Mouse (Mus musculus): ENCODE data around the gene Slc22a23. TPM values are rescaled to one million over a fixed set of nuclear protein-coding genes. Genes with fewer than 3 reads are reported as not detected.

Gene Slc22a23
- polyA plus RNA-seq, 1 experiment from 2014 or later = 6.0 TPM

DNA sequence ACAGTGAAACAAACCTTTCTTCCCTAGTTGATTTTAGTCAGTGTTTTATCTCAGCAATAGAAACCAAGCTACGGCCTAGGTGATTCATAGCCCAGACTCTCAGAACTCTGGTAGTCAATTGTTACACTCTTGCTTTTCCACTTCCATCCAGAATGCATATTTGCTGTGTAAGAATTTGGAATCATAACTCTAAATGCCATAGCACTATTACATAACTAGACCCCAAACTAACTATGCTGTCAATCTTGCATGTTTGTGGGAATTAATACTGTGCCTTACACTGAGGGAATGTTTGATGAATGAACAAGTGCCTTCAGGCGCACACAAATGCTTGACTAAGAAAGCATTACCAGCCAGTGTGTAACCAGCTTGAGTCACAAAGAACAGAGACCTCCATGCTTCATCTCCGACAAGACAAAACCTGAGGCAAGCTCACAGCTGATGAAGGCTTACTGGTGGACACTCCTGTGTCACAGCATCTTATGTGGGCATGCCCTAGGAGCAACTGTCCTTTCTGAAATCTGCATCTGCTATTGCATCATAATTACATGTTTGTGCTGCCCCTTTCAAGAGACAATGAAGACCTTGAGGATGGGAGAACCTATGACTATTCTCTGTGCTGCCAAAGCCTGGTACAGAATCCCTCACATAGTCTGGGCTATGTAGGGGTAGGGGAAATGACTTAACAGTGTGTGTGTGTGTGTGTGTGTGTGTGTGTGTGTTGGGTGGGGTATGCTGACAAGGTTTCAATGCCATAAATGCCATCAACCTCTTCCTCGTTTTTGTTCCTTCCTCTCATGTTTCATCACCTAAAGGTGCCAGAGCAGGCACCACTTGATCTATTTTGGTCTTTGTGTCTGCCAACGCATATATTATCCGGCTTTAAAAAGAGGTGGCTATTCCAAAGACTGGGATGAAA is 27.2 kb upstream of the Slc22a23 start:
- Histone ChIP-seq H3K9ac (ENCODE audit: low read depth, low read length) (no peak overlapping the region), H3K4me2 (ENCODE audit: low read depth, low read length) (no peak overlapping the region), H3K36me3 (ENCODE audit: control insufficient read depth, insufficient read depth, low read length) (no peaks in the 10 kb centered on the region), H3K4me1 (ENCODE audit: control insufficient read depth, insufficient read depth, low read length) (no peaks in the 10 kb centered on the region), H3K27me3 (replicated peaks; ENCODE audit: control insufficient read depth, insufficient read depth, low read length) (no peaks in the 10 kb centered on the region), H3K27ac (replicated peaks; ENCODE audit: low read depth, low read length) (no peak overlapping the region), H3K4me3 (ENCODE audit: low read depth, low read length) (no peak overlapping the region), H3K9me3 (ENCODE audit: control insufficient read depth, low read length) (no peaks in the 10 kb centered on the region)
- DNase-seq (ENCODE audit: low spot score) (no peak), ATAC-seq (ENCODE audit: low read depth) (no peak)
- WGBS = 86% methylated on average over 6 of the region's 6 CpGs

GRCm38 (mm10) chr13:34370281-34370825 is 25.4 kb upstream of the Slc22a23 start:
- no peak overlapping the region for H3K9ac ChIP-seq (ENCODE audit: low read depth, low read length)
- H3K27me3 ChIP-seq (replicated peaks; ENCODE audit: control insufficient read depth, insufficient read depth, low read length) = no peaks in the 10 kb centered on the region
- H3K9me3 ChIP-seq (ENCODE audit: control insufficient read depth, low read length) = no peaks in the 10 kb centered on the region
- no peak for ATAC-seq (ENCODE audit: low read depth)
- no peaks in the 10 kb centered on the region for H3K36me3 ChIP-seq (ENCODE audit: control insufficient read depth, insufficient read depth, low read length)
- no peak overlapping the region for H3K4me2 ChIP-seq (ENCODE audit: low read depth, low read length)
- no peak overlapping the region for H3K4me3 ChIP-seq (ENCODE audit: low read depth, low read length)
- H3K4me1 ChIP-seq (ENCODE audit: control insufficient read depth, insufficient read depth, low read length) = no peaks in the 10 kb centered on the region
- no peak for DNase-seq (ENCODE audit: low spot score)
- H3K27ac ChIP-seq (replicated peaks; ENCODE audit: low read depth, low read length) = no peak overlapping the region
- WGBS = 63% methylated on average over 4 of the region's 4 CpGs

DNA sequence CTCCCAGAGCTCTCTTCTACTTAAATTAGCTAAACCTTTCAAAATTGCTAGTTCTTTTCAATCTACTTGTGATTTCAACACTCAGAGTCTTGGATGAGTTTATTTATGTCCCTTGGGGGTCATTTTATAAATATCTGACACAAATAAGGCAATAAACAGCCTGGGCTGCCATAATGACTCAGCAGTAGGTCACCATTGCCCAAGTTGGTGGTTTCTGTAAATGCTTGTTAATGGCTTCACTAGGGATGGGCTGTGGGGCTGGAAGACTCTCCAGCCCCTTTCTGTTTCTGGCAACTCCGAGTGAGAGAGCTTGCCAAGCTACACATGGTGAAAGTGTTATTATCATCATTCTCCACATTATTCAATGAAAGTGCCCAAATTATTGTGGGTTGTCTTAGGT is 20.2 kb upstream of the Slc22a23 start:
- H3K4me1 ChIP-seq (ENCODE audit: control insufficient read depth, insufficient read depth, low read length) = 0 out of 2 replicates have a peak, but pooled peaks cover 5% of the 10 kb centered on the region
- no peaks in the 10 kb centered on the region for H3K9me3 ChIP-seq (ENCODE audit: control insufficient read depth, low read length)
- 71% methylated on average over 1 of the region's 1 CpGs for WGBS
- no peaks in the 10 kb centered on the region for H3K36me3 ChIP-seq (ENCODE audit: control insufficient read depth, insufficient read depth, low read length)
- H3K4me2 ChIP-seq (ENCODE audit: low read depth, low read length) = no peak overlapping the region
- H3K4me3 ChIP-seq (ENCODE audit: low read depth, low read length) = no peak overlapping the region
- ATAC-seq (ENCODE audit: low read depth) = no peak
- DNase-seq (ENCODE audit: low spot score) = no peak
- no peak overlapping the region for H3K27ac ChIP-seq (replicated peaks; ENCODE audit: low read depth, low read length)
- H3K9ac ChIP-seq (ENCODE audit: low read depth, low read length) = no peak overlapping the region
- H3K27me3 ChIP-seq (replicated peaks; ENCODE audit: control insufficient read depth, insufficient read depth, low read length) = no peaks in the 10 kb centered on the region

DNA sequence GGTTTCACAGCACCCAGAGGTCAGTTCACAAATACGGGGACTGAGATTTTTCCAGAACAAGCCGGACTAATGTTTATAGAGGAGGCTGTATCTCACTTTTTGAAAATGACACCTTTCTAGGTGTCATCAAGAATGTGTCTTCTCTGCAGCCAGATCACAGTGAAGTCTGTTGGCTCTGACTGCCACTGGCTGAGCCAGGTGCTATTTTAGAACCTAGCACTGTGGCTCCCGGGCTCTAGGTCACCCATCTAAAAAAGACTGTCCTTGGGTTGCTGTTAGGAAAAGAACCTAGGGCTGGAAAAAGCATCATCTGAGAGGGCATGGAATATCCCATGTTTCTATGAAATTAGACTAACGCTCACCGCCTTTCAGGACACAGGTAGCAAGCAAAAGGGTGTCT is 10.7 kb upstream of the Slc22a23 start:
- no peaks in the 10 kb centered on the region for H3K9me3 ChIP-seq (ENCODE audit: control insufficient read depth, low read length)
- no peak overlapping the region for H3K9ac ChIP-seq (ENCODE audit: low read depth, low read length)
- no peak for DNase-seq (ENCODE audit: low spot score)
- no peak for ATAC-seq (ENCODE audit: low read depth)
- no peaks in the 10 kb centered on the region for H3K4me1 ChIP-seq (ENCODE audit: control insufficient read depth, insufficient read depth, low read length)
- no peaks in the 10 kb centered on the region for H3K36me3 ChIP-seq (ENCODE audit: control insufficient read depth, insufficient read depth, low read length)
- H3K4me2 ChIP-seq (ENCODE audit: low read depth, low read length) = no peak overlapping the region
- no peaks in the 10 kb centered on the region for H3K27me3 ChIP-seq (replicated peaks; ENCODE audit: control insufficient read depth, insufficient read depth, low read length)
- no peak overlapping the region for H3K27ac ChIP-seq (replicated peaks; ENCODE audit: low read depth, low read length)
- 94% methylated on average over 5 of the region's 5 CpGs for WGBS
- no peak overlapping the region for H3K4me3 ChIP-seq (ENCODE audit: low read depth, low read length)

DNA sequence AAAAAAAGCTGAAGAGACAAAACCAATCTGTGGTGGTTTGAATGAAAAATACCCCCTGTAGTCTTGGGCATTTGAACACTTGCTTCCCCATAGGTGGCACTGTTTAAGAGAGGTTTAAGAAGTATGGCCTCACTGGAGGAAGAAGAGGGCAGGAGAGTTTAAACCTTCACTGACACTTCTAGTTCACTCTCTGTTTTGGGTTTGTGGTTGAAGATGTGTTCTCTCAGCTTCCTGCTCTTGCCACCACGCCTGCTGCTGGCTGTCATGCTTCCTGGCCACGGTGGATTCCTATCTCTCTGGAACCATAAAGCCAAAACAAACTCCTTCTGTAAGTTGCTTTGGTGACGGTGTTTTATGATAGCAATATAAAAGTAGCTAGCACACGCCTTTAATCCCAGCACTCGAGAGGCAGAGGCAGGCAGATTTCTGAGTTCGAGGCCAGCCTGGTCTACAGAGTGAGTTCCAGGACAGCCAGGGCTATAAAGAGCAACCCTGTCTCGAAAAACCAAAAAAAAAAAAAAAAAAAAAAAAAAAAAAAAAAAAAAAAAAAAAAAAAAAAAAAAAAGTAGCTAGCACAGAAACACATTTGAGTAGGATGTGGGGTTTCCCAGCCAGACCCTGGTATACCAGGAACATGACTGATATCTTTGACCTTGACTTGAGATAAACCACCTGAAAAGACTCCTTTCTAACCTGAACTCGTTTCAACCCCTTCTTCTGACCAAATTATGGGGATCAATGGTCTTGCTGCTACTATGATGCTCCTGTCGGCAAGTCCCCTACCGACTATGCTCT is 10.0 kb upstream of the Slc22a23 start:
- Histone ChIP-seq H3K4me3 (ENCODE audit: low read depth, low read length) (no peak overlapping the region), H3K4me2 (ENCODE audit: low read depth, low read length) (no peak overlapping the region), H3K27me3 (replicated peaks; ENCODE audit: control insufficient read depth, insufficient read depth, low read length) (no peaks in the 10 kb centered on the region), H3K4me1 (ENCODE audit: control insufficient read depth, insufficient read depth, low read length) (no peaks in the 10 kb centered on the region), H3K27ac (replicated peaks; ENCODE audit: low read depth, low read length) (no peak overlapping the region), H3K9me3 (ENCODE audit: control insufficient read depth, low read length) (no peaks in the 10 kb centered on the region), H3K9ac (ENCODE audit: low read depth, low read length) (no peak overlapping the region), H3K36me3 (ENCODE audit: control insufficient read depth, insufficient read depth, low read length) (no peaks in the 10 kb centered on the region)
- WGBS = 84% methylated on average over 10 of the region's 10 CpGs
- DNase-seq (ENCODE audit: low spot score) (no peak), ATAC-seq (ENCODE audit: low read depth) (no peak)

DNA sequence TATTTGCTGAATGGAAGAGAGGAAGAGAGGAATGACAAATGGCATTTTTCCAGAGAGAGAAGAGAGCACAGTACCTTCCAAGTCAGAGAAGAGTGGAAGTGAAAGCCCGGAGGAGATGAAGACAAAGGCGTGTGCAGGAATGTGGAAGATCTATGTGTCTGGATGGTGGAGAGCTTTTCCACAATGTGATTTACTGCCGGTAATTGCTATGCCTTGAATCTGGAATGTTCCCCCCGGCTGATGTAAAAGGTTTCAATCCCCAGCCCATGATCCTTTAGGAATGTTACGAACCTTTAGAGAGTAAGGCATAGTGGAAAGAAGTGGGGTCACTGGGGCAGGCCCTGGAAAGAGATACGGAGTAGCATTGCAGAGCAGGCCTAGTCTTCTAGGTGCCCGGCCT is 8.3 kb upstream of the Slc22a23 start:
- no peak overlapping the region for H3K4me2 ChIP-seq (ENCODE audit: low read depth, low read length)
- H3K27ac ChIP-seq (replicated peaks; ENCODE audit: low read depth, low read length) = no peak overlapping the region
- no peak overlapping the region for H3K9ac ChIP-seq (ENCODE audit: low read depth, low read length)
- no peak for ATAC-seq (ENCODE audit: low read depth)
- H3K4me3 ChIP-seq (ENCODE audit: low read depth, low read length) = no peak overlapping the region
- H3K9me3 ChIP-seq (ENCODE audit: control insufficient read depth, low read length) = no peaks in the 10 kb centered on the region
- no peaks in the 10 kb centered on the region for H3K36me3 ChIP-seq (ENCODE audit: control insufficient read depth, insufficient read depth, low read length)
- 76% methylated on average over 7 of the region's 7 CpGs for WGBS
- H3K27me3 ChIP-seq (replicated peaks; ENCODE audit: control insufficient read depth, insufficient read depth, low read length) = no peaks in the 10 kb centered on the region
- no peaks in the 10 kb centered on the region for H3K4me1 ChIP-seq (ENCODE audit: control insufficient read depth, insufficient read depth, low read length)
- DNase-seq (ENCODE audit: low spot score) = no peak

GRCm38 (mm10) chr13:34351437-34351836 is 6.5 kb upstream of the Slc22a23 start:
- Histone ChIP-seq H3K27ac (replicated peaks; ENCODE audit: low read depth, low read length) (no peak overlapping the region), H3K27me3 (replicated peaks; ENCODE audit: control insufficient read depth, insufficient read depth, low read length) (0 out of 2 replicates have a peak, but pooled peaks cover 2% of the 10 kb centered on the region), H3K4me1 (ENCODE audit: control insufficient read depth, insufficient read depth, low read length) (no peaks in the 10 kb centered on the region; the same call in 1 of the 2 replicates), H3K4me3 (ENCODE audit: low read depth, low read length) (no peak overlapping the region), H3K36me3 (ENCODE audit: control insufficient read depth, insufficient read depth, low read length) (no peaks in the 10 kb centered on the region), H3K9ac (ENCODE audit: low read depth, low read length) (no peak overlapping the region), H3K9me3 (ENCODE audit: control insufficient read depth, low read length) (no peaks in the 10 kb centered on the region), H3K4me2 (ENCODE audit: low read depth, low read length) (no peak overlapping the region)
- ATAC-seq (ENCODE audit: low read depth) (no peak), DNase-seq (ENCODE audit: low spot score) (no peak)

GRCm38 (mm10) chr13:34347960-34348889 is 3.2 kb upstream of the Slc22a23 start:
- no peaks in the 10 kb centered on the region for H3K9me3 ChIP-seq (ENCODE audit: control insufficient read depth, low read length)
- DNase-seq (ENCODE audit: low spot score) = no peak
- no peaks in the 10 kb centered on the region for H3K36me3 ChIP-seq (ENCODE audit: control insufficient read depth, insufficient read depth, low read length)
- no peak overlapping the region for H3K27ac ChIP-seq (replicated peaks; ENCODE audit: low read depth, low read length)
- H3K4me1 ChIP-seq (ENCODE audit: control insufficient read depth, insufficient read depth, low read length) = peaks cover 5% of the 10 kb centered on the region; the same call in 1 of the 2 replicates
- no peak for ATAC-seq (ENCODE audit: low read depth)
- H3K4me3 ChIP-seq (ENCODE audit: low read depth, low read length) = no peak overlapping the region
- no peak overlapping the region for H3K9ac ChIP-seq (ENCODE audit: low read depth, low read length)
- H3K4me2 ChIP-seq (ENCODE audit: low read depth, low read length) = no peak overlapping the region
- H3K27me3 ChIP-seq (replicated peaks; ENCODE audit: control insufficient read depth, insufficient read depth, low read length) = peaks cover 23% of the 10 kb centered on the region
- 64% methylated on average over 7 of the region's 7 CpGs for WGBS
